Mouse (Mus musculus) limb, embryonic 11.5 days (tissue): ENCODE data around the gene Mief2. TPM values are rescaled to one million over a fixed set of nuclear protein-coding genes. Genes with fewer than 3 reads are reported as not detected.

Experiments used
- ATAC-seq: fragments of 200-750 bp; cut with Nextera tagmentation; 2 replicates; pipeline ENCODE4 v1.8.0; 2017; ENCODE audit warnings: low read depth; ENCODE audit not compliant: insufficient number of reproducible peaks, low FRiP score, low TSS enrichment
- DNase-seq: peaks from one replicate; pipeline ENCODE4 v3.0.0-alpha.2; 2015; ENCODE audit warnings: low spot score
- H3K27ac ChIP-seq: fragments of 300-500 bp; sonication (generic); replicated peaks from 2 replicates; pipeline ENCODE4 v1.5.1; 2014; ENCODE audit warnings: low read depth, mild to moderate bottlenecking, low read length
- H3K27me3 ChIP-seq: fragments of 300-500 bp; sonication (generic); 2 replicates; pipeline ENCODE4 v1.6.1; 2014; ENCODE audit warnings: mild to moderate bottlenecking, low read length, mixed read lengths; ENCODE audit not compliant: control insufficient read depth, insufficient read depth
- H3K36me3 ChIP-seq: fragments of 300-500 bp; sonication (generic); 2 replicates; pipeline ENCODE4 v1.6.1; 2014; ENCODE audit warnings: mild to moderate bottlenecking, low read length, moderate library complexity, mixed read lengths; ENCODE audit not compliant: control insufficient read depth, insufficient read depth
- H3K4me1 ChIP-seq: fragments of 300-500 bp; sonication (generic); 2 replicates; pipeline ENCODE4 v1.6.1; 2014; ENCODE audit warnings: low read length, mixed read lengths; ENCODE audit not compliant: control insufficient read depth, insufficient read depth
- H3K4me2 ChIP-seq: fragments of 300-500 bp; sonication (generic); 2 replicates; pipeline ENCODE4 v1.6.1; 2014; ENCODE audit warnings: low read depth, mild to moderate bottlenecking, moderate library complexity; ENCODE audit not compliant: severe bottlenecking
- H3K4me3 ChIP-seq: fragments of 300-500 bp; sonication (generic); 2 replicates; pipeline ENCODE4 v1.5.1; 2014; ENCODE audit warnings: low read depth, low read length
- H3K9ac ChIP-seq: fragments of 300-500 bp; sonication (generic); 2 replicates; pipeline ENCODE4 v1.6.1; 2014; ENCODE audit warnings: mild to moderate bottlenecking, low read length
- H3K9me3 ChIP-seq: fragments of 300-500 bp; sonication (generic); 2 replicates; pipeline ENCODE4 v1.6.1; 2016; ENCODE audit warnings: low read length; ENCODE audit not compliant: control insufficient read depth
- WGBS: fragments of 180-500 bp; shearing (Covaris S2); extraction: QIAGEN DNeasy Blood & Tissue Kit; methylation state at CpG from one replicate; pipeline ENCODE4 v1.1.7; 2014; 5-methylcytosine and 5-hydroxymethylcytosine counted together
- polyA plus RNA-seq: library from polyadenylated mRNA; unstranded; fragments of >200 nt; fragmentation: Nextera tagmentation; extraction: Ambion mirVana; gene quantifications from 2 replicates; pipeline ENCODE4 v1.2.1, GENCODE M21; 2014

Gene Mief2
- polyA plus RNA-seq, 1 experiment from 2014 or later, result 15.6 TPM

DNA sequence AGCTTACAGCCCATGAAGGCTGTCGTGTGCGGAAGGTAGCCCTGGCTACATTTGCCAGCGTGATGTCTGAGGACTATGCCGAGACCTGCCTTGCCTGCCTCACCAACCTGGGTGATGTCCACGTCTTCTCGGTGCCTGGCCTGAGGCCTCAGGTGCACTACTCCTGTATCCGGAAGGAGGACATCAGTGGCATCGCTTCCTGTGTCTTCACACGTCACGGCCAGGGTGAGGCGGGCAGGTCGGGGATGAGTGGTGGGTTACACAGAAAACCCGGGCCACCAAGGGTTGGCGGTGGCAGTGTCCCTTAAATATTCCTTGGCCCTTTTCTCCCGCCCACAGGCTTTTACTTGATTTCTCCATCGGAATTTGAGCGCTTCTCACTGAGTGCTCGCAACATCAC is 16.2 kb upstream of the Mief2 start:
- 95% methylated on average over 18 of the region's 18 CpGs for WGBS
- Histone ChIP-seq H3K4me2 (no peak overlapping the region), H3K36me3 (peaks cover 51% of the 10 kb centered on the region), H3K4me3 (no peak overlapping the region), H3K27ac (no peak overlapping the region), H3K27me3 (no peaks in the 10 kb centered on the region), H3K9ac (no peak overlapping the region), H3K9me3 (no peaks in the 10 kb centered on the region), H3K4me1 (no peaks in the 10 kb centered on the region)
- no peak for DNase-seq
- ATAC-seq, result no peak

DNA sequence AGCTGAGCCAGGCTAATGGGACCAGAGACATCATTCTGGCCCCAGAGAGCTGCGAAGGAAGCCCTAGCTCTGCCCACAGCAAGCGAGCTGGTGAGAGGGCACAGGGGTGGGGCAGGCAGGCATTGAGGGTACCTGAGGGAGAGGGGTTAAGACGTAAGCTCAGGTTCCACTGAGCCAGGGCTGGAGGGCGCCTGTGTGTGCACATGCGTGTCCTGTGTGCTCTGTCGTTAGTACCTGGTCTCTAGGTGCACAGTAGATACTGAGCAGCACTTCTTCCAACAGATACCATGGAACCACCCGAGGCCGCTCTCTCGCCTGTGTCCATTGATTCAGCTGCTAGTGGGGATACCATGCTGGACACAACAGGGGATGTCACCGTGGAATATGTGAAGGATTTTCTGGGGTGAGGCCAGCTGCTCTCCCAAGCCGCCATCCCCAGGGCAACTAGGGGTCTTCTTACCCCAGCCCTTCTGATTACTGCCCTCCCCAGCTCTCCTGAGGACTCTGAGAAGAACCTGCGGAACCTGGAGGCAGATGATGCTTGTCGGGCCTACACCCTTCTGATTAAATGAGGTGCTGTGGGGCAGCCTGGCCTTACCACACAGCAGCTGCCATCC is 15.5 kb upstream of the Mief2 start:
- ATAC-seq (no peak), DNase-seq (no peak)
- Histone ChIP-seq H3K4me2 (no peak overlapping the region), H3K36me3 (peaks cover 50% of the 10 kb centered on the region), H3K4me1 (no peaks in the 10 kb centered on the region), H3K4me3 (no peak overlapping the region), H3K27ac (no peak overlapping the region), H3K9ac (no peak overlapping the region), H3K9me3 (no peaks in the 10 kb centered on the region), H3K27me3 (no peaks in the 10 kb centered on the region)
- 93% methylated on average over 13 of the region's 13 CpGs for WGBS

DNA sequence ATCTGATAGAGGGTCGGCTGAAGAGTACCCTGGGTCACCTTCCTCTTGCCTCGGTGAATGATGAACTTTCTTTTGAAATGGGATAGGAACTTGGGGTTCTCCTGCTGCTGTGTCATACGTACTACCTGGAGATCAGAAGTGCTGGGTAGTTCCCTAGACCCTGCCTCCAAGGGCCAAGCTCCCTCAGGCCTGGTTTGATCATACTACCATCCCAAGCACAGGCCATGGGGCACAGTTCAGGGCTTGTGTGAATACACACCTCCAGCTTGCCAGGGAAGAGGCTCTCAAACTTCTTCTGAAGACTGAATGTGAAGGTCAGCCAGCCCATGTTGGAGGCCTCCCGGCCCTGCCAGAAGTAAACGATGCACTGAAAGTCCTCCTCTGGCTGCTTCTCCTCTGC is 12.4 kb upstream of the Mief2 start:
- no peak overlapping the region for H3K4me3 ChIP-seq
- no peak for DNase-seq
- H3K27me3 ChIP-seq, result no peaks in the 10 kb centered on the region
- H3K9me3 ChIP-seq, result no peaks in the 10 kb centered on the region
- no peak overlapping the region for H3K27ac ChIP-seq
- ATAC-seq, result no peak
- no peak overlapping the region for H3K4me2 ChIP-seq
- no peaks in the 10 kb centered on the region for H3K4me1 ChIP-seq
- WGBS, result 94% methylated on average over 5 of the region's 5 CpGs
- H3K36me3 ChIP-seq, result peaks cover 46% of the 10 kb centered on the region
- no peak overlapping the region for H3K9ac ChIP-seq

DNA sequence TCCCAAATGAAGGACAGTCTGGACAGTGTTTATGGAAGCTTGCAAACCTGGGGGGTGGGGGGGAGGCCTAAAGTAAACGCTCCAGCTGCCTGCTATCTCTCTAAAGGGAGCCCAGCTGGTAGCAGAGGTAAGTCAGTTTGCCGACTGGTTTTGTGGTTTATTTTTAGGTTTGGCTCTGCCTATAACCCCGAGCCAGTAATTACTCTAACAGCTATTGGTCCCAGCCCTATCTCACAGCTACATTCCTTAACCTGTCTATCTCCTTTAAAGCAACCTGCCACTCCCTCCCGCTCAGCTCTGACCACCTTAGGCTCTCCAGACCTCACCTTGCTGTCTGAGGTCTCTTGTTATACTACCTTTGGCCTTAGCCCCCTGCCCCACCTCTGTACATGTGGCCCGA is 8.9 kb upstream of the Mief2 start:
- Histone ChIP-seq H3K9me3 (no peaks in the 10 kb centered on the region), H3K4me2 (no peak overlapping the region), H3K27me3 (no peaks in the 10 kb centered on the region), H3K27ac (no peak overlapping the region), H3K4me3 (no peak overlapping the region), H3K4me1 (no peaks in the 10 kb centered on the region), H3K36me3 (peaks cover 36% of the 10 kb centered on the region), H3K9ac (no peak overlapping the region)
- ATAC-seq (no peak), DNase-seq (no peak)
- WGBS, result 85% methylated on average over 5 of the region's 5 CpGs

DNA sequence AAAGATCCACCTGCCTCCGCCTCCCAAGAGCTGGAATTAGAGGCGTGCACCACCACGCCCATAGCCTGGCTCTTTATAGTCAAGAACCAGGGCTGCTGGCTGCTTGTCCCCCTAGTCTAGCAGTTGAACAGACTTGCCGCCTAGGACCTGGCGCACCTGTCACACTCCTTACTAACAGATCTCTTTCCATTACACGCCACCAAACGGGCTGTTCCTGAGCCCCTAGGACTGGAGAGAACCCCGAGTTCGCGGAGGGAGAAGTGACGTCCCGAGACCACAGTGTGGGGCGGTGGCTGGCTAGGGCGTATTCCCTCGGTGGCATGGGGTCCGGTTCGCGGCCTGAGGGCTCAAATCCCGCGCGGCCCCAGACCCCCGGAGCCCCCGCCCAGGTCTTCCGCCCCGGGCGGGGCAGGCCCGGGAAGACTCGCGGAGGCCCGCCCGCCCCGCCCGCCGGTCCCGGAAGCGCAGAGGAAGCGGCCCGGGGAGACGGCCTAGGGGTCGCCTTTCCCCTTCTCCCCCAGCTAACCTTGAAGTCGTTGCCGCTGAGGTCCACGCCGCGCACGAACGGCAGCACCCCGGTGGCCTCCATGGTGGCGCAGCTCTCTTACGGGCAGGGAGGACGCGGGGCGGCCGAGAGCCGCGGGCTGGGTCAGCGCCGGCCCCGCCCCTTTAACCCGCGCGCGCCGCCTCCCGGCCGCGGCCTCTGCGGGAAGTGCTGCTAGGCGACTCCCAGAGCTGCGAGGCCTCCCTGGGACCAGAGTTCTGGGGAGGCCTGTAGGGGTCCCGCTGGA is 1.4 kb upstream of the Mief2 start, which contains the start of gene Flii:
Gene Flii, minus strand, starts transcription at position 663 of the 791 bp plus-strand sequence.
- Histone ChIP-seq H3K4me3 (peak within 1 kb of the TSS; percentile 67), H3K36me3 (peaks cover 4% of the 10 kb centered on the region; the same call in 1 of the 2 replicates), H3K4me2 (peak within 1 kb of the TSS; percentile 75), H3K27me3 (no peaks in the 10 kb centered on the region), H3K4me1 (peaks cover 10% of the 10 kb centered on the region), H3K27ac (peak within 1 kb of the TSS; percentile 60), H3K9me3 (no peaks in the 10 kb centered on the region), H3K9ac (peak within 1 kb of the TSS; percentile 66)
- under 1% methylated on average over 60 of the region's 71 CpGs for WGBS
- peak; percentile 86 for DNase-seq
- peak; percentile 61 for ATAC-seq

DNA sequence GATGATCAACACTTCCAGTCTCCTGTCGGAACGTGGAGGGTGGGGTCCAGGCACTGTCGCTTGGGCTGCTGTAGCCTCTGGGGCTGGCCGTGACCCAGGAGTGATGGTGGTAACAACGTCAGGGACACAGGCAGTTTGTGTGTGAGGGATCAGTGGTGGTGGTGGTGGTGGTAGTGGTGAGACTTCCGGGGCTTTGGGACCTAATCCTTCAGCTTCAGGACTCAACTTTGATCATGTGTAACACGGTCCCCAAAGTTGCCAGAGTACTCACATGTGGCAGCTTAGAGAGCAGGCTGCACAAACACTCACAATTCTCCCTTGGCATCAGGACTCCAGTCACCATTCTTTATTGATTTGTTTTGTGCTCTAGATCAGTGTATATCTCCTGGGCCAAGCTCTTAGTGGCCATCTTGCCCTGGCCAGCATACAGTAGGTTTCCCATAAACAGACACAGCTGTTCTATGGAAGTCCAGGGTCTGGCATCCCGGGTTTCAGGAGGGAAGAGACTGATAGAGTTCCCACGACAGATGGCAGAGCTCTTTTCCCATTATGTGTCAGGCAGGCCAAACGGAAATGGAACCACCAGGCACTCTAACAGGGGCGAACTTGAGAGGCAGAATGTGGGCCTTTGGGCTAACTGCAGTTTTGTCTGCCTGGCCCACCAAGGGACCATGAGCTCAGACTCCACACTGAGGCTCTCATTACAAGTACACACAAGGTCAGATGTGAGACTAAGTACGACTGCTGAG is 632 bp upstream of the Mief2 start:
- DNase-seq, result no peak

DNA sequence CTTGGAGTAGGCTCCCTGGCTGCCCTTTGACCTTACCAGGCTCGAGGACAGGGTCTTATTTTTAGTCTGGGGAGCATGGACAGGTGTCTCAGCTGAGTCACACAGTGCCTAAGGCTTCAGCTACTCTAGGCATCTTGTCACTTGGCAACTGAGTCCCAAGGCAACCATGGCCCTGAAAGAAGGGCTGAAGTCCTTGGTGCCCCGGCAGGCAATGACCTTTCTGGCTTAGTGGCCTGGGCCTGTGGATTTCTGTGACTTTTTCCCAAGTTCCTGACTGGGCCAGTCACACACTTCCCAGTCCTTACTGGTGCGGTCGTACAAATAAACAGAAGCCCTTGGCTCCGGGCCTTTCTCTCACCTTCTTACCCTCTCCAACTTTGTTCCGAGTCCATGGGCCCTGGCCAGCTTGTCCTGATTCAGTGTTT is 1.0 kb downstream of the Mief2 start:
- H3K4me1 ChIP-seq, result peaks cover 10% of the 10 kb centered on the region
- no peak overlapping the region for H3K9ac ChIP-seq
- H3K27me3 ChIP-seq, result no peaks in the 10 kb centered on the region
- no peak for DNase-seq
- H3K4me3 ChIP-seq, result peak overlapping the region; percentile 67; the same call in 1 of the 2 replicates
- peaks cover 4% of the 10 kb centered on the region; the same call in 1 of the 2 replicates for H3K36me3 ChIP-seq
- ATAC-seq, result no peak
- H3K9me3 ChIP-seq, result no peaks in the 10 kb centered on the region
- H3K27ac ChIP-seq, result no peak overlapping the region
- WGBS, result 78% methylated on average over 6 of the region's 6 CpGs
- no peak overlapping the region for H3K4me2 ChIP-seq

More for the DNA sequence above, 632 bp upstream of the Mief2 start:
- Histone ChIP-seq H3K4me2 (peak overlapping the region; percentile 75), H3K4me3 (peak overlapping the region; percentile 67), H3K36me3 (peaks cover 5% of the 10 kb centered on the region; the same call in 1 of the 2 replicates), H3K27me3 (no peaks in the 10 kb centered on the region), H3K4me1 (peaks cover 10% of the 10 kb centered on the region), H3K9ac (peak overlapping the region; percentile 66; the same call in 1 of the 2 replicates), H3K27ac (peak overlapping the region; percentile 60), H3K9me3 (no peaks in the 10 kb centered on the region)
- 6% methylated on average over 12 of the region's 12 CpGs for WGBS
- 0 out of 2 replicates have a peak, but pooled peaks have one; percentile 12 for ATAC-seq

DNA sequence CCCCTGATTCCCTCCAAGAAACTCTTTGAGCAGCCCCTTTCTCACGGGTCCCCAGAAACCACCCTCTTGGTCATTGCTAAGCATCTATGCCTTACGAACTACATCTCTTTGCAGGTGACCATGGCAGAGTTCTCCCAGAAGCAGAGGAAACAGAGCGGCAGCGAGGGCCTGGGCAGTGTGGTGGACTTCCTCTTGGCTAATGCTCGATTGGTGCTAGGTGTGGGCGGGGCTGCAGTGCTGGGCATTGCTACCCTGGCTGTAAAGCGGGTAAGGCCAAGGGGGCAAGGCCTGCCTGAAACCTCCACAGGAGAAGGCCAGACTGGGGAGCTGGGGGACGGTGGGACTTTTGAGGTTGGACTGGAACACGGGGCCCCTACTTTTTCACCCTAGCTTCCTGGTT is 2.0 kb downstream of the Mief2 start:
- no peak overlapping the region for H3K4me2 ChIP-seq
- no peak for ATAC-seq
- no peaks in the 10 kb centered on the region for H3K9me3 ChIP-seq
- no peak overlapping the region for H3K27ac ChIP-seq
- no peaks in the 10 kb centered on the region for H3K27me3 ChIP-seq
- peaks cover 3% of the 10 kb centered on the region; the same call in 1 of the 2 replicates for H3K36me3 ChIP-seq
- H3K9ac ChIP-seq, result no peak overlapping the region
- DNase-seq, result no peak
- H3K4me1 ChIP-seq, result peaks cover 10% of the 10 kb centered on the region
- 86% methylated on average over 9 of the region's 9 CpGs for WGBS
- no peak overlapping the region for H3K4me3 ChIP-seq
